Mouse (Mus musculus) R1 (cell line): ENCODE results near the gene Ppp1r16b.

Experiments
- DNase-seq: peaks from one replicate; pipeline ENCODE4 v3.0.0-alpha.2; 2018; ENCODE audit warnings: low read depth, low spot score

The Ppp1r16b gene

GRCm38 (mm10) chr2:158768350-158768749 lies 103.2 kb downstream of the Ppp1r16b start:
- peak; percentile 65 for DNase-seq

DNA sequence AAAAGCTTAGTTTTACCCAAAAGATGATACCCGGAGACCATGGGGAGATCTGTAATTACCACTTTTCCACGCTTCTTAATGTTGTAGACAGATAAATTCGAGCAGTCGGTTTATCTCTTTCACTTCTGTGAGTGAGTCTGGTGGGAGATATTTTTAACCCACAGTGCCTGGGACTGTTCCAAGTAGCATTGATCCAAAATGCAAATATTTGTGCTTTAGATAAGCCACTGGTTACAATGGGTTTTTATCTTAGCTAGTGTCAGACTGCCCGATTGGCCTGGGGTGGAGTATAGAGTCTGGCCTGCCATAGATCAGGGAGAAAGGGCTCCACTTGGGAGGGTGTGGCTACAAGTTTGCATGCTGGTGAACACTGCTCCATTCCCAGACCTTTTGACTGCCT lies 103.6 kb downstream of the Ppp1r16b start:
- DNase-seq = peak; percentile 41

DNA sequence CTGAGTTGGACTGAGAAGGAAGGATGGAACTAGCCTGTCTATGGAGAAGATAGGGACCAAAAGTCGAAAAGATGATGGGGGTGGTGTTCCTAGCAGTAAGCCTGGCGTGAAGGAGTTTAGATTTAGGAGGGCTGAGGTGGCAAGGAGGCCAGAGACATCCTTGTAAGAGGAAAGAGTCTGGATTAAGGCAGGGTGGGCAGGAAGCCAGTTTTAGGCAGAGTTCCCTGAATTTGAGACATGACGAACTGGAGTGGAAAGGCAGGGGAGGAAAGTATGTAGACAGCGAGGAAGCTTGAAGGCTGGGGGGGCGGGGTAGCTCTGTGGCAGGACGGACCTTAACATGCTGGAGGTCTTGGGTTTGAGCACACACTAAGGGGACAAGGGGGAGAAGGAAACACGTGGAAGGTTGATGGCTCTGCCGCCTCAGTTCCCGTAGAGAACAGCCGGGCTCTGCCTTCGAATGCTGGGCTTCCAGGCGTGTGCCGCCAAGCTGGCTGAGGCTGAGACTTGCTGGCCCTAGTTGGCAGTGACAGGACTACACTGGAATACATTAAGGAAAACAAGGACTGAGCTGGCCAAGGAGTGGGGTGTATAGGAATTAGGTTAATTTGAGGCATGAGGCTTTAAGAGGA lies 105.0 kb downstream of the Ppp1r16b start:
- DNase-seq = no peak

DNA sequence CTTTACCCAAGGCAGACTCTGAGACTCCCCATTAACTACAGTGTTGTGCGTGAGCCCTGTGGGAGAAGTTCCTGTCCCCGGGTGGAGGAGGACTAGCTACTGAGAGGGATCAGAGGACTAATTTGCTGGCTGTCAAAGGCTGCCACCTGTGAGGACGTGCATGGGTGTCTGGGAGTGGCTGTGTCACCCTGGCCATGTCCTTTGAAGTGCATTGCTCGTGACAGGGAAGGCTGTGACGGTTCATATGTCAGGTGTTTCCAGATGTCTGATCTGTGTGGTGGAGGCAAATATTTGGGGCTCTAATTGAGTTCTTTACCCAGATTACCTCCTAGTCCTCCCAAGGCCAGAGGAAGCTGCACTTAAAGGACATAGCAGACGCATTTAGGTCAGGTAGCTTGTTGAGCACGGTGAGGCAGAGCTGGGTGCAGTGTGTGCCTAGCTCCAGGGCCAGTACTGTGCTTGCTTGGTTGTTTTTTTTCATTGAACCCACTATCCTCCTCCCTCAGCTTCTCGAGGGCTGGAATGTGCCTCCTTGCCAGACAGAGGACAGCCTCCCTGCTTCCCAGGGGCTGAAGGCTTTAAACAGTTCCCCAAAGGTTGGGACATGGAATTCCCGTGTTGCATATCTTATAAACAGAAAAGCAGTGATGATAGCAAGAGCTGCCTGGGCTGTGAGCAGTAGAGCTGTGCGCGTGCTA lies 106.0 kb downstream of the Ppp1r16b start:
- no peak for DNase-seq

GRCm38 (mm10) chr2:158772808-158773207 lies 107.6 kb downstream of the Ppp1r16b start:
- no peak for DNase-seq

GRCm38 (mm10) chr2:158774886-158775285 lies 109.7 kb downstream of the Ppp1r16b start:
- no peak for DNase-seq

DNA sequence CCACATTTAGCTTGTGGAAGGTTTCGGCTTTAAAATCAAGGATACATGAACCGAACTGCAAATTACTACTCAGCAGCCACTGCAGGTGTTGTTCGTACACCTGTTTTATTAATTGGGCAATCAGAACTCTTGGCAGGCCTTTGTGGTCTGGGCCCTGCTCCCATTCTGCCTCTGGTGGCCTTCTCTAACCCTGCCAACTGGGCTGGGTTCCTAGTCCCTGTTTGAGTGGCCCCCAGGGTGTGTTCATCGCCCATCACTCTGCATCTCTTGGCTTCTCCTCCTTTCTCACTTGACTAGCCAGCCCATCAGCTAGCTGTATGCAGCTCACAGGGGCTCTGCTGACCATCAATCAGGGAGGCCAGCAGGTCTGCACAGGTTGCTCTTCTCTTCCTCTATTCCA lies 111.5 kb downstream of the Ppp1r16b start:
- no peak for DNase-seq

DNA sequence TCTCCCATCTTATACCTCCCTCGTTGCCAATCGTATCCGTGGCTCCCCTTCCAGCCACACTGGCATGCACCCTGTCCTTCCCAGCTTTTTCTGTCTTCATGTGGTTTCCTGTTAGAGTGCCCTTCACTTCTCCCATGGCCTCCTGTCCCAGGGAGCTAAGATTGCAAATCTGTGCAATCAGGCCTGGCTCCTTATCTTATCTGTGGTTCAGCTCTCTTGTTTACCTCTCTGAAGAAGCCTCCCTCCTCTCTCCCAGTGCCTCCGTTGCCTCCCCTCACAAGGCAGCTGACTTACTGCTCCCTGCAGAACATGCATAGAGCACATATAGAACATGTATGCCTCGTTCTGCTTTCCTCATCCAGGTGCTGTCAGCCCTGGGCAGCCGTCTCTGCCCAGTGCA lies 112.3 kb downstream of the Ppp1r16b start:
- no peak for DNase-seq

DNA sequence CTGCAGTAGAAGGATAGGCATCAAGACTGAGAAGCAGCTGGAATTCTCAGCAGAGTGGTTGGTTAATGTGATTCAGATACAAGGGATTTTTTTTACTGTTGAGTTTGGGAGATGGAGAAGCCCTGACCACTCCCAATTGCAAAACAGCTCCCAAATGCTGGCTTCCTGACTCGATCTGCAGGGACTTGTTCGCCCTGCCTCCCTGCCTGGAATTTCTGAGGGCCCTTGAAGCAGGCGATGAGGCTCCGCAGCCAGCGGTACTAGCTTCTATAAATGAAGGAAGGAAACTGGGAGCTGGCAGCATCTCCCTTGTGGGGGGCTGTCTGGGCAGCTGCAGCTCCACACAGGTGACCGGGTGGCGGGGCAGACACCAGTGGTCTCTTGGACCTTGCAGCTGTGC lies 113.2 kb downstream of the Ppp1r16b start:
- no peak for DNase-seq

- DNase-seq = no peak
These were observed 115.9 kb downstream of the Ppp1r16b start for GRCm38 (mm10) chr2:158781126-158781525.

- DNase-seq = peak; percentile 71
These were observed 122.0 kb downstream of the Ppp1r16b start for GRCm38 (mm10) chr2:158786927-158787795.

DNA sequence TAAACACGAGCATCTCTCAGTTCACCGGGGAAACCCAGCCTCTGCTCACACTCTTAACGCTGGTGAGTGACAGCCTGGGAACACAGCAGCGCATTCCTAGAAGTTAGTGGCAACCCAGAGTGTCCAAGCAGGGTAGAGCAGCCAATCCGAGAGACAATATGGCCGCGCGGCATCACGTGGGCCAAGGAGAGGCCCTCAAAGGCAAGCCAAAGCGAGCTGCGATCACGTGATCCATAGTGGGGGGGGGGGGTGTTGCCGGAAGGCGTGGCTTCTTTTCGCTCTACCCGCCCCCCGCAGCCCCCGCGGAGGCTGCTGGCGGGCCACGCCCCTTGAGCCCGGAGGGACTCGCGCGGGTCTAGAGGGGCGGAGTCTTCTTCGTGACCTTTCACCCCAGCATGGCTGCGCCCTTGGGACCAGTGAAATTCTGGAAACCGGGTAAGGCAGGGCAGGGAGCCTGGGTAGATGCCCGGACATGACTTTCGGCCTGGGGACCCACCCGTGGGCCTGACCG lies 129.4 kb downstream of the Ppp1r16b start, which contains the start of gene Dhx35:
TSS of gene Dhx35 (plus strand) at position 314 of the 511 bp plus-strand sequence.
- DNase-seq = peak; percentile 98

DNA sequence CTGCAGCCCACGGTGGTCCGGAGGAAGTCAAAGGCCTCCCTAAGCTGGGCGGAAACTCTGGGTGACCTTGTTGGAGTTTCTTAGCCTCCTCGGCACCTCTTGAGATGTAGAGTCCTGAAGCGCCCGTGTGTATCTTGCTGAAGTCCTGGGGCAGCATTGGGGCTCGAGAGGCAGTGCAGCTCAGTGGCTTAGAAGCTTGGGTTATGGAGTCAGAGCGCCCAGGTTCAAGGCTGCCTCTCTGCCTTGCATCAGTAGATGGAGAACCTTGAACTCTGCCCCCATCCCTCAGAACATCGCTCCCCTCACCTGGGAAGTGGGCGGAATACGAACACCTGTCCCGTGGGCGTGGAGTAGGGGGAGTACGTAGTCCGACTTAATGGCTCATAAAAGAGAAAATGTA lies 129.8 kb downstream of the Ppp1r16b start:
- no peak for DNase-seq

DNA sequence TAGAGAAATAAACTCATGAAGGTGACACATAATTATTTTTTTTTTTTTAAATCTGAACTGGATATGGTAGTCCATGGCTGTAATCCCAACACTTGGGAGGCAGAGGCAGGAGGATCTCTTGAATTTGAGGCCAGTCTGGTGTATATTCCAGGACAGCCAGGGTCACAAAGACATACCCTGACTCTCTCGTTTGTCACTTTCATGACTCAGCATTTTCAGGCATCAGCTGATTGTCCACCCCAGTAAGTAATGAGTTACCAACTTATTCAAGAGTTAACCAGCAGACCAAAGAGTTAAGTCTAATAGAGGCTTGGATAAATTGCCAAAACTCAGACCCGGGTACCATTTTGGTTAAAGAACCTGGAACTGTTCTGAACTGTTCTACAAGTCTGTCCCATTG lies 130.7 kb downstream of the Ppp1r16b start:
- no peak for DNase-seq

- peak; percentile 82 for DNase-seq
These were observed 134.1 kb downstream of the Ppp1r16b start for GRCm38 (mm10) chr2:158799328-158799727.

DNA sequence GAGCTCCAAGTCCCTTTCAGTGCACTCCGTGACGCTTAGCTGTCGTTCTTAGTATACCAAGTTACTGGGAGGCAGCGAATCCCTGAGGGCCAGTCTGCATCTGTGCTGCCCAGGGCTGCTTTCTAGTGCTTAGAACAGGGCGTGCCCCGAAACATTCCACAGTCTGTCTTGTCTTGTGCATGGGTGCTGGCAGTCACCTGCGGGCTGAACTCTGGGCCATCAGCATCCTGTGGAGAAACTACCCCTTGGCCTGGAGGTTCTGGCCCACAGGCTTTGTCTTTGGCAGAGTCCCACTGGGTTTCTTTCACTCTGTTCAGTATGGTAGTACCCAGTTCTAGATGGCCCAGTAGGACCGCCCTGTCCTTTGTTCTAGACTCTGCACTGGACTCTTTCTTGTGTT lies 135.6 kb downstream of the Ppp1r16b start:
- peak; percentile 70 for DNase-seq

GRCm38 (mm10) chr2:158803575-158803974 lies 138.4 kb downstream of the Ppp1r16b start:
- no peak for DNase-seq

DNA sequence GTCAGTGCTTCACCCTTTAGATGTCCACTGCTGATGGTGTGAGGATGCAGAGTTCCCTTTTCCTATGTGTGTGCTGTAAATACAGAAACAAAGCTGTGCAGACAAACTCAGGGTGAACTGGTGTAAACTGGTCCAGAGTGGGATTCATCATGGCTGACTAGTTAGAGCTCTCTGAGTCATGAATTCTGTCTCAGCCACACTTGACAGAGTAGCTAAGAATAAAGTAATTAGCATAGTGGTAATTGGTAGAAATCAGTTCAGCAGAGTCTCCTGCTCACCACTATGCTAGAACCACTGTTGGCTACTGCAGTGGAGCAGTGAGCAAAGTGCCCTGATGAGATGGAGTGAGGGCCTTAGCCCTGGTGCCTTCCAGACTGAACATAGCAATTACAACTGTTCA lies 150.5 kb downstream of the Ppp1r16b start:
- no peak for DNase-seq
